Mouse (Mus musculus): Measurements from ENCODE around the gene Prmt8.

GRCm38 (mm10) chr6:127790023-127790422 is 20.8 kb upstream of the Prmt8 start:
- TF ChIP-seq POLR2A (IDR thresholded peaks at IDR 0.05; ENCODE audit: low read depth, low read length) (no peak), CTCF (IDR thresholded peaks at IDR 0.05; ENCODE audit: extremely low read depth, insufficient read depth, insufficient read length, insufficient replicate concordance) (no peak)
